Mouse (Mus musculus) olfactory bulb, adult 2 months (tissue): ENCODE results near the gene Abi3.

Experiments used
- CTCF ChIP-seq: fragments of 200-500 bp; IDR thresholded peaks from 2 replicates; pipeline ENCODE4 v1.5.1; 2012; ENCODE audit warnings: low read depth, mild to moderate bottlenecking, low read length, moderate library complexity; ENCODE audit not compliant: insufficient read depth
- POLR2A ChIP-seq: fragments of 200-500 bp; IDR thresholded peaks from 2 replicates; pipeline ENCODE4 v1.6.1; 2012; ENCODE audit warnings: mild to moderate bottlenecking, low read depth, low read length, moderate library complexity; ENCODE audit not compliant: insufficient read depth

- TF ChIP-seq POLR2A (no peak), CTCF (no peak)
These were observed 58.8 kb downstream of the Abi3 start for GRCm38 (mm10) chr11:95783457-95783856.
